ENCODE assay signal across 12 mouse cellular contexts in genomic region chr8:61421606-61422005, GRCm38 (mm10).
DNase-seq lines count a peak whose midpoint lies in the region; ATAC-seq lines count a peak whose summit lies in the region.
"Had no signal": no experiment of that assay in that cellular context is flagged by ENCODE, and none has a peak within 500 bp of the region (broad histone marks: within the 10 kb centered on the region; RNA-seq: fewer than 3 reads in every experiment).

No protein-coding gene starts in this region.

- H3K27me3 ChIP-seq in forebrain, embryonic 14.5 days (replicated peaks; ENCODE audit: control insufficient read depth, insufficient read depth, low read length) = no peaks in the 10 kb centered on the region
- no peaks in the 10 kb centered on the region for H3K27me3 ChIP-seq in forebrain, embryonic 12.5 days
- H3K27me3 ChIP-seq in embryonic facial prominence, embryonic 13.5 days = no peaks in the 10 kb centered on the region
- H3K27me3 ChIP-seq in limb, embryonic 13.5 days = no peaks in the 10 kb centered on the region
- H3K27me3 ChIP-seq in kidney, embryonic 14.5 days (ENCODE audit: control insufficient read depth, insufficient read depth, low read length) = no peaks in the 10 kb centered on the region
- H3K27me3 ChIP-seq: midbrain, embryonic 13.5 days had no signal

- H3K9me3 ChIP-seq in forebrain, embryonic 14.5 days (replicated peaks; ENCODE audit: control insufficient read depth, low read length) = no peaks in the 10 kb centered on the region
- no peaks in the 10 kb centered on the region for H3K9me3 ChIP-seq in forebrain, embryonic 12.5 days
- H3K9me3 ChIP-seq in embryonic facial prominence, embryonic 13.5 days = no peaks in the 10 kb centered on the region
- no peaks in the 10 kb centered on the region for H3K9me3 ChIP-seq in limb, embryonic 13.5 days
- H3K9me3 ChIP-seq in kidney, embryonic 14.5 days (ENCODE audit: control insufficient read depth, low read length) = no peaks in the 10 kb centered on the region
- H3K9me3 ChIP-seq: midbrain, embryonic 13.5 days had no signal

- H3K4me3 ChIP-seq in forebrain, embryonic 14.5 days (ENCODE audit: low read depth, low read length) = no peak overlapping the region
- H3K4me3 ChIP-seq in forebrain, embryonic 12.5 days (replicated peaks) = no peak overlapping the region
- 0 out of 2 replicates have a peak overlapping the region, but pooled peaks have one; percentile 7 for H3K4me3 ChIP-seq in embryonic facial prominence, embryonic 13.5 days
- no peak overlapping the region for H3K4me3 ChIP-seq in limb, embryonic 13.5 days
- H3K4me3 ChIP-seq in kidney, embryonic 14.5 days (ENCODE audit: low read length) = no peak overlapping the region
- H3K4me3 ChIP-seq: midbrain, embryonic 13.5 days had no signal

- peak; percentile 84; the same call in 1 of the 2 replicates for ATAC-seq in forebrain, embryonic 14.5 days
- no peak for ATAC-seq in forebrain, embryonic 12.5 days (ENCODE audit: low FRiP score)
- ATAC-seq in embryonic facial prominence, embryonic 13.5 days (ENCODE audit: insufficient number of reproducible peaks, insufficient read depth, low FRiP score, low TSS enrichment, low read depth) = no peak
- ATAC-seq in limb, embryonic 13.5 days (ENCODE audit: low FRiP score, low read depth) = no peak
- ATAC-seq in kidney, embryonic 14.5 days (ENCODE audit: low FRiP score, low TSS enrichment) = no peak
- ATAC-seq: midbrain, embryonic 13.5 days had no signal

- H3K36me3 ChIP-seq in forebrain, embryonic 14.5 days (ENCODE audit: control insufficient read depth, insufficient read depth, low read length) = no peaks in the 10 kb centered on the region
- H3K36me3 ChIP-seq in forebrain, embryonic 12.5 days (replicated peaks) = no peaks in the 10 kb centered on the region
- H3K36me3 ChIP-seq in embryonic facial prominence, embryonic 13.5 days = no peaks in the 10 kb centered on the region
- no peaks in the 10 kb centered on the region for H3K36me3 ChIP-seq in limb, embryonic 13.5 days
- H3K36me3 ChIP-seq in kidney, embryonic 14.5 days (ENCODE audit: control insufficient read depth, insufficient read depth, low read length) = no peaks in the 10 kb centered on the region
- H3K36me3 ChIP-seq: midbrain, embryonic 13.5 days had no signal

- H3K4me1 ChIP-seq in forebrain, embryonic 14.5 days (ENCODE audit: control insufficient read depth, insufficient read depth, low read length) = no peaks in the 10 kb centered on the region; the same call in 1 of the 2 replicates
- peaks cover 4% of the 10 kb centered on the region for H3K4me1 ChIP-seq in forebrain, embryonic 12.5 days
- H3K4me1 ChIP-seq in embryonic facial prominence, embryonic 13.5 days = peaks cover 32% of the 10 kb centered on the region
- peaks cover 35% of the 10 kb centered on the region for H3K4me1 ChIP-seq in limb, embryonic 13.5 days
- H3K4me1 ChIP-seq in kidney, embryonic 14.5 days (ENCODE audit: control insufficient read depth, insufficient read depth, low read length) = no peaks in the 10 kb centered on the region

- no peak overlapping the region for H3K9ac ChIP-seq in forebrain, embryonic 14.5 days (ENCODE audit: low read length)
- no peak overlapping the region for H3K9ac ChIP-seq in forebrain, embryonic 12.5 days
- H3K9ac ChIP-seq in embryonic facial prominence, embryonic 13.5 days = peak overlapping the region; percentile 17; the same call in 1 of the 2 replicates
- H3K9ac ChIP-seq in limb, embryonic 13.5 days = no peak overlapping the region
- no peak overlapping the region for H3K9ac ChIP-seq in kidney, embryonic 14.5 days (ENCODE audit: low read depth, low read length)
- H3K9ac ChIP-seq: midbrain, embryonic 13.5 days had no signal

- intact Hi-C loops in heart, postnatal 25 days (cut with DNase I) = no loop called here

- no peak overlapping the region for H3K4me2 ChIP-seq in forebrain, embryonic 14.5 days (ENCODE audit: low read length)
- H3K4me2 ChIP-seq in forebrain, embryonic 12.5 days = no peak overlapping the region
- peak overlapping the region; percentile 48 for H3K4me2 ChIP-seq in embryonic facial prominence, embryonic 13.5 days
- peak overlapping the region; percentile 10 for H3K4me2 ChIP-seq in limb, embryonic 13.5 days (replicated peaks)
- no peak overlapping the region for H3K4me2 ChIP-seq in kidney, embryonic 14.5 days (replicated peaks; ENCODE audit: low read depth, low read length)
- H3K4me2 ChIP-seq: midbrain, embryonic 13.5 days had no signal

- no peak overlapping the region for H3K27ac ChIP-seq in forebrain, embryonic 14.5 days (ENCODE audit: low read depth, low read length)
- no peak overlapping the region for H3K27ac ChIP-seq in forebrain, embryonic 12.5 days
- peak overlapping the region; percentile 62 for H3K27ac ChIP-seq in embryonic facial prominence, embryonic 13.5 days
- H3K27ac ChIP-seq in limb, embryonic 13.5 days = no peak overlapping the region
- H3K27ac ChIP-seq in kidney, embryonic 14.5 days (ENCODE audit: low read depth, low read length) = no peak overlapping the region; the same call in 1 of the 2 replicates
- H3K27ac ChIP-seq: midbrain, embryonic 13.5 days had no signal

- peak; percentile 83 for DNase-seq in forebrain, embryonic 14.5 days (ENCODE audit: low spot score)
- DNase-seq in layer of hippocampus, postnatal 10 days (ENCODE audit: low spot score in 2 of 2) = peak; percentile 47 to 57
- no peak for DNase-seq in ovary, postnatal 10 days (ENCODE audit: low spot score)
- DNase-seq in heart, postnatal 25 days (ENCODE audit: low spot score) = no peak
- DNase-seq: adrenal gland, adult 2 months; kidney, postnatal 10 days; lung, adult 2 months had no signal

- WGBS in forebrain, embryonic 14.5 days = 74% methylated on average over 11 of the region's 11 CpGs
- WGBS in forebrain, embryonic 12.5 days = 83% methylated on average over 11 of the region's 11 CpGs
- WGBS in embryonic facial prominence, embryonic 13.5 days = 27% methylated on average over 11 of the region's 11 CpGs
- 42% methylated on average over 11 of the region's 11 CpGs for WGBS in limb, embryonic 13.5 days
- 71% methylated on average over 11 of the region's 11 CpGs for WGBS in kidney, embryonic 14.5 days

Comparison
In these comparisons a context has a peak if more than half of its experiments do, and no peak if none do; other contexts are left out.
1. DNase-seq: peak in forebrain, embryonic 14.5 days (single experiment) and layer of hippocampus, postnatal 10 days (2 of 2); none in ovary, postnatal 10 days (single experiment) and heart, postnatal 25 days (single experiment).
2. H3K4me2 ChIP-seq: peak in embryonic facial prominence, embryonic 13.5 days (single experiment) and limb, embryonic 13.5 days (single experiment); none in forebrain, embryonic 14.5 days (single experiment), forebrain, embryonic 12.5 days (single experiment) and kidney, embryonic 14.5 days (single experiment).